Mouse (Mus musculus): ENCODE data around the gene Oxct1.

- TF ChIP-seq CTCF (IDR thresholded peaks at IDR 0.05) = no peak
- no peak for TF ChIP-seq EP300 (IDR thresholded peaks at IDR 0.05)
Observed at GRCm38 (mm10) chr15:4092586-4092985, 66.4 kb downstream of the Oxct1 start.
